Mouse (Mus musculus): ENCODE data around the gene Armc2. TPM values are rescaled to one million over a fixed set of nuclear protein-coding genes. Genes with fewer than 3 reads are reported as not detected.

The Armc2 gene
- total and polyA plus RNA-seq, 3 experiments: 0.27 TPM; not detected in 2

DNA sequence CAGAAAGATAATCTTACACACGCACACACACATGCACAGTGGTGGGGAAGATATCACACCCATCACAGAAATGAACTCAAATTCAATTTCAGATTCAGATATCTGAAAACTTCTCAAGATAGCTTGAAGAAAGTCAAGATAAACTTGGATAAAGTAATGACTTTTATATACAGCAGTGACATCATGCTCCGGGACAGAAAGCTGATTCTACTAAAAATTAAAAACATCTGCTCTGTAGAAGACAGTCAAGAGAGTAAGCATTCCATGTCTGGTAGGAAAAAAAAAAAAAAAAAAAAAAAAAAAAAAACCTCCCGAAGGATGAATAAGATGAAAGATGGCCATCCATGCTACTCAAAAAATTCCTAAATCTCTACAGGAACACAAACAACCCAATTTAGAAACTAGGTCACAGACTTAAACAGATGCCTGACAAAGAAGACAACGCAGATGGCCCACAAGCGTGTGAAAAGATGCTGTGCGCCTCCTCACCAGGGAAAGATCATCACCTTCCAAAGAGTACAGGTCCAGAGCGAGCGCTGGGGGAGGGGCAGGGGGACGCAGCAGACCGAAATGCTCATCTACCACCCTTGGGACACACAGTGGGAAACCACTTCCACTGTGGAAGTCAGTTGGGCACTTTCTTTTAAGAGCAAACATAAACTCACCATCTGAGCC, 7.3 kb downstream of the Armc2 start:
- H3K4me1 ChIP-seq (ENCODE audit: insufficient read depth, low read depth, low read length): no peaks in the 10 kb centered on the region
- no peaks in the 10 kb centered on the region for H3K9me3 ChIP-seq (replicated peaks)
- ATAC-seq (ENCODE audit: extremely low read depth, insufficient number of reproducible peaks, low FRiP score, poor library complexity, severe bottlenecking) (no peak), DNase-seq (ENCODE audit: low spot score) (no peak)
- H3K27me3 ChIP-seq (ENCODE audit: insufficient read depth, low read length): peaks cover 19% of the 10 kb centered on the region
- no peaks in the 10 kb centered on the region for H3K36me3 ChIP-seq (replicated peaks)
- TF ChIP-seq GATA1 (IDR thresholded peaks at IDR 0.05; ENCODE audit: borderline replicate concordance, low read length) (no peak), CTCF (IDR thresholded peaks at IDR 0.05; ENCODE audit: low read depth, low read length) (no peak), TAL1 (conservative IDR thresholded peaks at IDR 0.05; ENCODE audit: low read depth, low read length) (no peak), POLR2AphosphoS5 (IDR thresholded peaks at IDR 0.05; ENCODE audit: insufficient replicate concordance, low read depth, low read length) (no peak), GATA2 (IDR thresholded peaks at IDR 0.05; ENCODE audit: borderline replicate concordance, low read depth, low read length) (no peak)
- H3K4me3 ChIP-seq (ENCODE audit: low read depth, low read length): no peak overlapping the region

DNA sequence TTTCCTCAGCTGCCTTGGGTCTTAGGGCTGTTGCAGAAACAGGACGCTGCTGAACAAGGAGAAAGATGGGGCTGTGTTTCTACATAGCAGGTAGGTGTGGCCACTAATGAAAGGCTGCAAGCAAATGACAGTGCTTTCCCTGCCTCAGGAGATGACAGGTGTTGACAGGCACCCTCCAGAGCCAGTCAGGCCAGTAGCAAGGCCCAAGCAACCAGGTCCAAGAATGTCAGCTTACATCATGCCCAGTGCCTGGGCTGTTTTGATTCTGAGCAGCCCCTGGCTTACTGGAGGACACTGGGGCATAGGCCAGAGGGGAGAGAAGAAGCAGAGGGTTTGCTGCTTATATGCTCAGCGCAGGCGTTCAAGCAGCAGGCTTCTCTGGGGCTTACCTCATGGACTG, 13.0 kb downstream of the Armc2 start:
- Histone ChIP-seq H3K4me3 (ENCODE audit: low read depth, low read length) (no peak overlapping the region), H3K9me3 (replicated peaks) (no peaks in the 10 kb centered on the region), H3K36me3 (replicated peaks) (no peaks in the 10 kb centered on the region), H3K4me1 (ENCODE audit: insufficient read depth, low read depth, low read length) (no peaks in the 10 kb centered on the region), H3K27me3 (ENCODE audit: insufficient read depth, low read length) (peaks cover 8% of the 10 kb centered on the region)
- DNase-seq (ENCODE audit: low spot score) (no peak), ATAC-seq (ENCODE audit: extremely low read depth, insufficient number of reproducible peaks, low FRiP score, poor library complexity, severe bottlenecking) (no peak)
- TF ChIP-seq GATA2 (IDR thresholded peaks at IDR 0.05; ENCODE audit: borderline replicate concordance, low read depth, low read length): no peak
- no peak for TF ChIP-seq TAL1 (conservative IDR thresholded peaks at IDR 0.05; ENCODE audit: low read depth, low read length)
- no peak for TF ChIP-seq POLR2AphosphoS5 (IDR thresholded peaks at IDR 0.05; ENCODE audit: insufficient replicate concordance, low read depth, low read length)
- no peak for TF ChIP-seq GATA1 (IDR thresholded peaks at IDR 0.05; ENCODE audit: borderline replicate concordance, low read length)
- TF ChIP-seq CTCF (IDR thresholded peaks at IDR 0.05; ENCODE audit: low read depth, low read length): no peak

DNA sequence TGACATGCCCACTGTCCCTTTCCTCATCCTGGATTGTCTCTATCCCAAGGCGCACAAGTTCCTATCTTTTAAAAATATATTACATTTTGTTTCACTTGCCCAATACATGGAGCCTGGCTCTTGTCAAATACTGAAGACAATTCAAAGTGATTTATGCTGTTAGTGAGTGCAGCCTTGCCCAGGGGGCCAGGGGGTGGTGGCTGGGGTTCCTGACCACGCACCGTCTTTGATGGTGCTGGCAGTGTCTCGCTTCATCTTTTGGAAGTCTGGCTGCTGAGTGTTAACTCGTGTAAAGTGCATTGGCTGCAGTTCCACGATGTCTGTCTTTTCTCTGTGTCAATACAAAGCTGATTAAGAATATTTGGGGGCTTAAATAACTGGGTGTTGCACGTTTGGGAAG, 13.6 kb downstream of the Armc2 start:
- DNase-seq (ENCODE audit: low spot score) (no peak), ATAC-seq (ENCODE audit: extremely low read depth, insufficient number of reproducible peaks, low FRiP score, poor library complexity, severe bottlenecking) (no peak)
- Histone ChIP-seq H3K36me3 (replicated peaks) (no peaks in the 10 kb centered on the region), H3K9me3 (replicated peaks) (no peaks in the 10 kb centered on the region), H3K4me3 (ENCODE audit: low read depth, low read length) (no peak overlapping the region), H3K4me1 (ENCODE audit: insufficient read depth, low read depth, low read length) (no peaks in the 10 kb centered on the region), H3K27me3 (ENCODE audit: insufficient read depth, low read length) (peaks cover 8% of the 10 kb centered on the region; the same call in 1 of the 2 replicates)
- TF ChIP-seq GATA2 (IDR thresholded peaks at IDR 0.05; ENCODE audit: borderline replicate concordance, low read depth, low read length) (no peak), TAL1 (conservative IDR thresholded peaks at IDR 0.05; ENCODE audit: low read depth, low read length) (no peak), POLR2AphosphoS5 (IDR thresholded peaks at IDR 0.05; ENCODE audit: insufficient replicate concordance, low read depth, low read length) (no peak), CTCF (IDR thresholded peaks at IDR 0.05; ENCODE audit: low read depth, low read length) (no peak), GATA1 (IDR thresholded peaks at IDR 0.05; ENCODE audit: borderline replicate concordance, low read length) (no peak)

DNA sequence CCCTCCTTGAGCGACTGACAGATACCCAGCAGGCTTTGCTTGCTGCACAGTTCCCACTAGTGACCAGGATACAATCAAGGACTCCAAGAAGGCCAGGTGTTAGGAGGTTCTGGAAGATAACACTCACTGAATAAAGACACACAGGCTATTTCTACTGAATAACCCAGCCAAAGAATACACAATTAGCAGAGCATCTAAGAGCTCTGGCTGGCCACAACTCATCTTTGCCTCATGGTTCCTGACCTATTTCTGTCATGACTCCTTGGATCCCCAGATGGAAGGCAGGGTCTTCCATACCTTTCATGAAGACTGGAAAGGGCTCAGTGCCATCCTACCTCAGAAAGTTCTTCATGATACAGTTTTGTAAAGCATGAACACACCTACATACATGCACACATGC, 14.2 kb downstream of the Armc2 start:
- no peaks in the 10 kb centered on the region for H3K4me1 ChIP-seq (ENCODE audit: insufficient read depth, low read depth, low read length)
- ATAC-seq (ENCODE audit: extremely low read depth, insufficient number of reproducible peaks, low FRiP score, poor library complexity, severe bottlenecking) (no peak), DNase-seq (ENCODE audit: low spot score) (no peak)
- no peak overlapping the region for H3K4me3 ChIP-seq (ENCODE audit: low read depth, low read length)
- no peaks in the 10 kb centered on the region for H3K36me3 ChIP-seq (replicated peaks)
- TF ChIP-seq GATA1 (IDR thresholded peaks at IDR 0.05; ENCODE audit: borderline replicate concordance, low read length): no peak
- no peak for TF ChIP-seq TAL1 (conservative IDR thresholded peaks at IDR 0.05; ENCODE audit: low read depth, low read length)
- TF ChIP-seq POLR2AphosphoS5 (IDR thresholded peaks at IDR 0.05; ENCODE audit: insufficient replicate concordance, low read depth, low read length): no peak
- TF ChIP-seq CTCF (IDR thresholded peaks at IDR 0.05; ENCODE audit: low read depth, low read length): no peak
- TF ChIP-seq GATA2 (IDR thresholded peaks at IDR 0.05; ENCODE audit: borderline replicate concordance, low read depth, low read length): no peak
- H3K27me3 ChIP-seq (ENCODE audit: insufficient read depth, low read length): peaks cover 14% of the 10 kb centered on the region
- H3K9me3 ChIP-seq (replicated peaks): no peaks in the 10 kb centered on the region

DNA sequence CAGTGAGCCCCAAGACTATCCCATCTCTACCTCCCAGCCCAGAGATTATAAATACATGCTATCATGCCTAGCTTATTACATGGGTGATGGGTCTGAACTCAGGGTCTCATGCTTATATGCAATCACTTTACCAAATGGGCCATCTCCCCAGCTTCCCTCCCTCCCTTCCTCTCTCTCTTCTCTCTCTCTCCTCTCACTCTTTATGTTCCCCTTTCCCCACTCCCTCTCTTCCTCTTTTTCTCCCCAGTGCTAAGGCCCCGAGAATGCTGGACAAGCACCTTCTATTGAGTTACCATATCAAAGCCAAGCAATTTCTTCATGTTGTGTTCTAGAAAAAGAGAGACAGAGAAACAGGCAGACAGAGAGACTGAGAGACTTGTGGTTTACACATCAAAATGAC, 14.7 kb downstream of the Armc2 start:
- ATAC-seq (ENCODE audit: extremely low read depth, insufficient number of reproducible peaks, low FRiP score, poor library complexity, severe bottlenecking): no peak
- H3K27me3 ChIP-seq (ENCODE audit: insufficient read depth, low read length): peaks cover 14% of the 10 kb centered on the region
- TF ChIP-seq POLR2AphosphoS5 (IDR thresholded peaks at IDR 0.05; ENCODE audit: insufficient replicate concordance, low read depth, low read length) (no peak), CTCF (IDR thresholded peaks at IDR 0.05; ENCODE audit: low read depth, low read length) (no peak), GATA1 (IDR thresholded peaks at IDR 0.05; ENCODE audit: borderline replicate concordance, low read length) (no peak), TAL1 (conservative IDR thresholded peaks at IDR 0.05; ENCODE audit: low read depth, low read length) (no peak), GATA2 (IDR thresholded peaks at IDR 0.05; ENCODE audit: borderline replicate concordance, low read depth, low read length) (no peak)
- H3K36me3 ChIP-seq (replicated peaks): no peaks in the 10 kb centered on the region
- no peak overlapping the region for H3K4me3 ChIP-seq (ENCODE audit: low read depth, low read length)
- no peaks in the 10 kb centered on the region for H3K9me3 ChIP-seq (replicated peaks)
- H3K4me1 ChIP-seq (ENCODE audit: insufficient read depth, low read depth, low read length): no peaks in the 10 kb centered on the region
- DNase-seq (ENCODE audit: low spot score): no peak

DNA sequence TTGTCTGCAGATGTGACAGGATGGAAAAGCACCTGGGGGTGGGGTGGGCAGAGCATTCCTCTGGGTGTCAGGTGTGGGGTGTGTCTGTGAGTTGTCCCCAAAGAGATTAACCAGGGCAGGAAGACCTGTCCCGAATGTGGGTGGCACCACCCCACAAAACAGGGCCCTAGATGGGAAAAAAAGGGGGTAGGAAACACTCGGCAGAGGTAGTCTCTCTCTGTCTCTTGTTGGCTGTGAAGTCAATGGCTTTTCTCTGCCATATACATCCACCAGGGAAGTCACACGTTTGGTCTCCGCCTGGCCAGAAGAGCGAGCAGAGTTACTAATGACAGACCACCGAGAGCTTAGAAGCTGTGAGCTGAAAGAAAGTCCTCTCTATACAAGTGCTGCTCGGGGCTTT, 15.8 kb downstream of the Armc2 start:
- Histone ChIP-seq H3K36me3 (replicated peaks) (no peaks in the 10 kb centered on the region), H3K4me1 (ENCODE audit: insufficient read depth, low read depth, low read length) (no peaks in the 10 kb centered on the region), H3K4me3 (ENCODE audit: low read depth, low read length) (no peak overlapping the region), H3K27me3 (ENCODE audit: insufficient read depth, low read length) (peaks cover 18% of the 10 kb centered on the region), H3K9me3 (replicated peaks) (no peaks in the 10 kb centered on the region)
- ATAC-seq (ENCODE audit: extremely low read depth, insufficient number of reproducible peaks, low FRiP score, poor library complexity, severe bottlenecking) (no peak), DNase-seq (ENCODE audit: low spot score) (no peak)
- TF ChIP-seq CTCF (IDR thresholded peaks at IDR 0.05; ENCODE audit: low read depth, low read length) (no peak), POLR2AphosphoS5 (IDR thresholded peaks at IDR 0.05; ENCODE audit: insufficient replicate concordance, low read depth, low read length) (no peak), TAL1 (conservative IDR thresholded peaks at IDR 0.05; ENCODE audit: low read depth, low read length) (no peak), GATA1 (IDR thresholded peaks at IDR 0.05; ENCODE audit: borderline replicate concordance, low read length) (no peak), GATA2 (IDR thresholded peaks at IDR 0.05; ENCODE audit: borderline replicate concordance, low read depth, low read length) (no peak)

Measured in G1E (cell line).